Mouse (Mus musculus) limb, embryonic 15.5 days (tissue): ENCODE data around the gene Setd1a. TPM values are rescaled to one million over a fixed set of nuclear protein-coding genes. Genes with fewer than 3 reads are reported as not detected.

ENCODE experiments used
- ATAC-seq: fragments of 200-750 bp; cut with Nextera tagmentation; 2 replicates; pipeline ENCODE4 v1.8.0; 2017; ENCODE audit warnings: low read depth, moderate TSS enrichment; ENCODE audit not compliant: insufficient number of reproducible peaks, low FRiP score, low TSS enrichment
- H3K27ac ChIP-seq: fragments of 300-500 bp; sonication (generic); 2 replicates; pipeline ENCODE4 v1.5.1; 2015; ENCODE audit warnings: moderate library complexity, mild to moderate bottlenecking, inconsistent platforms
- H3K27me3 ChIP-seq: fragments of 300-500 bp; sonication (generic); 2 replicates; pipeline ENCODE4 v1.6.1; 2015; ENCODE audit warnings: inconsistent platforms
- H3K36me3 ChIP-seq: fragments of 300-500 bp; sonication (generic); 2 replicates; pipeline ENCODE4 v1.6.1; 2015; ENCODE audit warnings: inconsistent platforms
- H3K4me1 ChIP-seq: fragments of 300-500 bp; sonication (generic); 2 replicates; pipeline ENCODE4 v1.6.1; 2015; ENCODE audit warnings: inconsistent platforms
- H3K4me2 ChIP-seq: fragments of 300-500 bp; sonication (generic); 2 replicates; pipeline ENCODE4 v1.6.1; 2015; ENCODE audit warnings: mild to moderate bottlenecking, inconsistent platforms
- H3K4me3 ChIP-seq: fragments of 300-500 bp; sonication (generic); 2 replicates; pipeline ENCODE4 v1.5.1; 2015; ENCODE audit warnings: mild to moderate bottlenecking, inconsistent platforms
- H3K9ac ChIP-seq: fragments of 300-500 bp; sonication (generic); 2 replicates; pipeline ENCODE4 v1.6.1; 2015; ENCODE audit warnings: inconsistent platforms
- H3K9me3 ChIP-seq: fragments of 300-500 bp; sonication (generic); 2 replicates; pipeline ENCODE4 v1.6.1; 2016; ENCODE audit warnings: inconsistent platforms
- WGBS: fragments of 180-500 bp; shearing (Covaris S2); methylation state at CpG from one replicate; pipeline ENCODE4 v1.1.7; 2015; 5-methylcytosine and 5-hydroxymethylcytosine counted together
- polyA plus RNA-seq: library from polyadenylated mRNA; unstranded; fragments of >200 nt; fragmentation: Nextera tagmentation; extraction: Ambion mirVana; gene quantifications from 2 replicates; pipeline ENCODE4 v1.2.1, GENCODE M21; 2015

The Setd1a gene
- polyA plus RNA-seq, 1 experiment from 2014 or later: 21.7 TPM

DNA sequence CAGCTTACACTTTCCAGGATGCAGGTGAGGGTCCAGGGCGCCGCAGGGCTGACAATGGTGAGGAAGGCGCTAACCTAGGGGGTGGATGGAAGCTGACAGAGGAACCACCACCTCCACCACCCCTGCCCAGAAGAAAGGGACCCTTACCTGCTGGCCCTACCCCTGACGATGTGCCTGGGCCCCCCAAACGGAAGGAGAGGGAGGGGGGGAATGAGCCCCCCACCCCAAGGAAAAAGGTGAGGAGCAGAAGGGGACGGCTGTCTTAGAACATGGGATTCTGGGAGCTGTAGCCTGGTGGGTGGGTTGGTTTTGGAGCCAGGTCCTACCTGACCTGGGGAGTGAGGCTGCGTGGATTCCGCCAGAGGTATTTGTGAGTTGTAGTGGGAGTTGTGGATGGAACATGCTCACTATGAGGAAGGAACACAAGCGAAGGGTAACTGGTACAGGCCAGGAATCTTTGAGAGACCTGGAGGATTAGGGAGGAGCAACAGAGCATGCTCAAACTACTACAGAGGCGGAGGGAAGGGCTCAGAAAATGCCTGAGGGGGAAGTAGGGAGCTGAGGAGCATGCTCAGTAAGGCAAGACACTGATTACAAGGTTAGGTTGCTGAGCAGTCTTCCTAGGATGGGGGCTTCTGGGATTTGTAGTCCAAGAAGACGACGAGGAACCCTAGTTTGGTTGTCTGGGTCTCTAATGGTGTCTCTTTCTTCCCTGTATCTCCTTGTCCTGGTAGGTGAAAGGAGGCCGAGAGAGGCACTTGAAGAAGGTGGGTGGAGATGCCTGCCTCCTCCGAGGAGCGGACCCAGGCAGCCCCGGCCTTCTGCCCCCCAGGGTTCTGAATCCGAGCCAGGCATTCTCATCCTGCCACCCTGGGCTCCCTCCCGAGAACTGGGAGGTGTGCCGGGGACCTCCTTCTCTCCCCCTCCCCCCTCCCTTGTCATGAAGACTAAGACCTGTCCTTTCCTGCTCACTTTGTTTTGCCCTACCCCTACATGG is 26.0 kb upstream of the Setd1a start:
- WGBS: 75% methylated on average over 19 of the region's 19 CpGs
- Histone ChIP-seq H3K9me3 (no peaks in the 10 kb centered on the region), H3K27ac (peak overlapping the region; percentile 59), H3K36me3 (peaks cover 74% of the 10 kb centered on the region), H3K4me2 (no peak overlapping the region), H3K27me3 (no peaks in the 10 kb centered on the region), H3K4me3 (no peak overlapping the region), H3K9ac (0 out of 2 replicates have a peak overlapping the region, but pooled peaks have one; percentile 5), H3K4me1 (peaks cover 43% of the 10 kb centered on the region)
- no peak for ATAC-seq

DNA sequence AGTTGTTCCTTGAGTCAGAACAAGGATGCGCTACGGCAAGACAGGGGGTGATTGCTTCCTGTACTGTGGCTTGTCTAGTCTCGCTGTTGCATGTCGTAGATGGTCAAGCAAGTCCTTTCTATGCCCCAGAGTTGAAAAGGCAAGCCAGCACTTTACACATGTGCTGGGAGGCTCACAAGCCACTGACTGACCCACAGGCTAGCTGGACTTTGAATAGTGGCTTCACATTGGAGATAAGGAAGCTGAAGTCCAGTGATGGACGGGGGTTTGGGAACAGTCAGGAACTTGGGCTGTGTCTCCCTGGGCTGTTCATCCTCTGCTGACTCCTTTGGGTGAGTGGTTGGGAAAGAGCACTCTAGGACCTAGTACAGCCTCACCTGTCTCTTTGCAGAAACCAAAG is 24.9 kb upstream of the Setd1a start:
- Histone ChIP-seq H3K9ac (no peak overlapping the region), H3K4me3 (no peak overlapping the region), H3K9me3 (no peaks in the 10 kb centered on the region), H3K36me3 (peaks cover 85% of the 10 kb centered on the region), H3K27ac (no peak overlapping the region), H3K27me3 (no peaks in the 10 kb centered on the region), H3K4me1 (peaks cover 54% of the 10 kb centered on the region), H3K4me2 (no peak overlapping the region)
- ATAC-seq: no peak
- 88% methylated on average over 5 of the region's 5 CpGs for WGBS

DNA sequence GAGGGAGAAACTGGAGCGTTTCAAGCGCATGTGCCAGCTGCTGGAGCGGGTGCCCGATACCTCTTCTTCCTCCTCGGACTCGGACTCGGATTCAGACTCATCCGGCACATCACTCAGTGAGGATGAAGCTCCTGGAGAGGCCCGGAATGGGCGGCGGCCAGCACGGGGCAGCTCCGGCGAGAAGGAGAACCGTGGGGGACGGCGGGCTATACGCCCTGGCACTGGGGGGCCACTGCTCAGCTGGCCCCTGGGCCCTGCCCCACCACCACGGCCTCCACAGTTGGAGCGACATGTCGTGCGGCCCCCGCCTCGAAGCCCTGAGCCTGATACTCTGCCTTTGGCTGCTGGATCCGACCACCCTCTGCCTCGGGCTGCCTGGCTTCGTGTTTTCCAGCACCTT is 24.4 kb upstream of the Setd1a start:
- H3K9me3 ChIP-seq: no peaks in the 10 kb centered on the region
- H3K4me2 ChIP-seq: no peak overlapping the region
- no peak overlapping the region for H3K9ac ChIP-seq
- ATAC-seq: no peak
- H3K27ac ChIP-seq: no peak overlapping the region
- H3K4me3 ChIP-seq: no peak overlapping the region
- H3K27me3 ChIP-seq: no peaks in the 10 kb centered on the region
- peaks cover 90% of the 10 kb centered on the region for H3K36me3 ChIP-seq
- WGBS: 95% methylated on average over 27 of the region's 27 CpGs
- peaks cover 57% of the 10 kb centered on the region for H3K4me1 ChIP-seq

DNA sequence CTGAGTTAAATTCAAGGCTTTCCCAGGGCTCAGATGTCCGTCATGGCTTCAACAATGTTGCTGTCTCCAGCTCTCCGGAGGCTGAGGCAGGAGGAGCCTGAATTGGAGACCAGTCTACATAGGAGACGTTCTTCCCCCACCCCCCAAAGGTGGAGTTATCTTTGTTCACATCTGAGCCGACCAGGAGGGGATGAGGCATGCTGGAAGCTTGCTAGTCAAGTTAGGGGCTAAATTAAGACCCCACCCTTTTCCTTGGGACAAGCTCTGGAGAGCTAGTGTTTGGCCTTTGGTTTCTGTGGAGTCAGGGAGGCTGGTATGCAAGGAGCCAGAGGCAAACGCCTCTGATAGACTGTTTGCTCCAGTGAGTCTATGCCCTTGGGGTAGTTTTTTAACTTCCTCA is 23.3 kb upstream of the Setd1a start:
- no peak for ATAC-seq
- no peak overlapping the region for H3K4me3 ChIP-seq
- H3K27me3 ChIP-seq: no peaks in the 10 kb centered on the region
- 0 out of 2 replicates have a peak overlapping the region, but pooled peaks have one; percentile 4 for H3K27ac ChIP-seq
- H3K36me3 ChIP-seq: peaks cover 97% of the 10 kb centered on the region
- H3K9me3 ChIP-seq: no peaks in the 10 kb centered on the region
- H3K4me2 ChIP-seq: no peak overlapping the region
- peaks cover 47% of the 10 kb centered on the region for H3K4me1 ChIP-seq
- no peak overlapping the region for H3K9ac ChIP-seq
- 62% methylated on average over 5 of the region's 5 CpGs for WGBS

DNA sequence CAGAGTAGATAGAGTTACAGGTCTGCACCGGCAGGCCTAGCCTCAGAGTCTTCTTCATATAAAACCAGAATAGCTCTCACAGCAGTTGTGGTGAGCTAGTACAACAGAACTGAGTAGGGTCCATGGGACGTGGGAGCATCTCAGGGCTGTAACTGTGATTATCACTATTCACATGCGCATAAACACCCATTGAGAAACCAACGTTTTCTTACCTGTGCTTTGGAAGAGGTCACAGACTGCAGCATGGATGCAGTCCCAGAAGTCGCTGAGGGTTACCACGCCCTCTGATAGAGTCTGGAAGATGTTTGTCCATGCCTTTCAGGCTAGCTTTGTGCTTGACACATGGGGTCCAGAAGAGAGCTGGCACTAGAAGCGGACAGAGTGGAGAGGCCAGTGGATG is 22.7 kb upstream of the Setd1a start:
- H3K4me2 ChIP-seq: no peak overlapping the region
- no peak overlapping the region for H3K4me3 ChIP-seq
- peaks cover 96% of the 10 kb centered on the region for H3K36me3 ChIP-seq
- WGBS: 84% methylated on average over 7 of the region's 7 CpGs
- H3K27me3 ChIP-seq: no peaks in the 10 kb centered on the region
- no peak for ATAC-seq
- no peak overlapping the region for H3K9ac ChIP-seq
- peaks cover 43% of the 10 kb centered on the region for H3K4me1 ChIP-seq
- H3K9me3 ChIP-seq: no peaks in the 10 kb centered on the region
- no peak overlapping the region for H3K27ac ChIP-seq

DNA sequence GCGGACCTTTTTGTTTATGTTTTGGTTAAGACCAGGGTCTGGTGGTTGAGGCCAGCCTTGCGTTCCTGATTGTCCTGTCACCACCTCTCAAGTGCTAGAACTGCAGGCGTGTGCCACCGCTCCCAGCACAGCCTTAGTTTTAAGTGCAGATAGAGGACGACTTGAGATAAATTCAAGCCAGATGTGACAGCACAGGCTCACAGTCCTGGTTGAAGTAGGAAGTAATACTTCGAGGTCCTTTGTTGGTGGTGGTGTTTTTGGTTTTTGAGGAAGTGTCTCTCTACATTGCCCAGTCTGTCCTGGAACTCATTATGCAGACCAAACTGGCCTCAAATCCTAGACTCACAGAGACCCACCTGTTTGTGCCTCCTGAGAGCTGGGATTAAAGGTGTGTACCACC is 16.8 kb upstream of the Setd1a start:
- Histone ChIP-seq H3K4me1 (peaks cover 30% of the 10 kb centered on the region), H3K27ac (no peak overlapping the region), H3K36me3 (peaks cover 59% of the 10 kb centered on the region), H3K4me3 (no peak overlapping the region), H3K9me3 (no peaks in the 10 kb centered on the region), H3K27me3 (no peaks in the 10 kb centered on the region), H3K9ac (no peak overlapping the region), H3K4me2 (no peak overlapping the region)
- no peak for ATAC-seq
- 20% methylated on average over 6 of the region's 6 CpGs for WGBS

DNA sequence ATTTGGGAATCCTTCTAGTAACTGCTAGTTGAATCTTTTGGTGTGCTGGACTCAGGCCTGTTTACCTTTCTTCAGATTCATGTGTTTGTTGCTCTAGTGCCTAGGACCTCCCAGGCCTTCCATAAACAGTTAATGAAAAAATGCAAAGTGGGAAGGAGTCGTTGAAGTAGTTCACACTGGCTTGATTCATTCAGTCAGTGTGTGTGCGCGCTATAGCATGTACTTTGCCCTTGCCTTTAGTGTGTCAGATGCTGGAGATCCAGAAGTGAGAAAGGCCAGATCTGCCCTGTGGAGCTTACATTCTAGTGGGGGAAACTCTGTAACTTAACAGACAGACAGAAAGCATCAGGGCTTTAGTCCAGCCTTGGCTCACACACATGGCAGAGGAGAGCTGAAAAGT is 16.0 kb upstream of the Setd1a start:
- H3K36me3 ChIP-seq: peaks cover 58% of the 10 kb centered on the region
- no peak overlapping the region for H3K4me3 ChIP-seq
- H3K9ac ChIP-seq: no peak overlapping the region
- H3K27ac ChIP-seq: peak overlapping the region; percentile 40; the same call in 1 of the 2 replicates
- ATAC-seq: no peak
- H3K4me2 ChIP-seq: no peak overlapping the region
- H3K27me3 ChIP-seq: no peaks in the 10 kb centered on the region
- H3K9me3 ChIP-seq: no peaks in the 10 kb centered on the region
- 68% methylated on average over 3 of the region's 3 CpGs for WGBS
- H3K4me1 ChIP-seq: peaks cover 23% of the 10 kb centered on the region

DNA sequence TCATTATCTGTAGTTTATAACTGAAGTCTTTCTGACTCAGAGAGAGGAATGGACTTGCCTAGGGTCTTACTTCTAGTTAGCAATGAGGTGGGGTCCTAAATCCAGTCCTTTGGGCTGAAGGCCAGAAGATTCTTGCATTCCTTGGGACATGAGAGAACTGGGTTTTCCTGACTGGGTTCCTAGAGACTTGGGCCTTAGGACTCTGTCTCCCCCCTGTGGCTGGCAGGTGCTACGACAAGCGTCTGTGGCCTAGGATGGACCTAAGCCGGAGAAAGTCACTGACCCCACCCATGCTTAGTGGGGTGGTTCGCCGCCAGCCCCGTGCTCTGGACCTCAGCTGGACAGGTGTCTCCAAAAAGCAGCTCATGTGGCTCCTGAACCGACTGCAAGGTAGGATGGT is 15.4 kb upstream of the Setd1a start:
- Histone ChIP-seq H3K27me3 (no peaks in the 10 kb centered on the region), H3K27ac (no peak overlapping the region), H3K9ac (no peak overlapping the region), H3K4me1 (peaks cover 18% of the 10 kb centered on the region), H3K4me3 (no peak overlapping the region), H3K4me2 (no peak overlapping the region), H3K36me3 (peaks cover 58% of the 10 kb centered on the region), H3K9me3 (no peaks in the 10 kb centered on the region)
- ATAC-seq: no peak
- 31% methylated on average over 7 of the region's 7 CpGs for WGBS

DNA sequence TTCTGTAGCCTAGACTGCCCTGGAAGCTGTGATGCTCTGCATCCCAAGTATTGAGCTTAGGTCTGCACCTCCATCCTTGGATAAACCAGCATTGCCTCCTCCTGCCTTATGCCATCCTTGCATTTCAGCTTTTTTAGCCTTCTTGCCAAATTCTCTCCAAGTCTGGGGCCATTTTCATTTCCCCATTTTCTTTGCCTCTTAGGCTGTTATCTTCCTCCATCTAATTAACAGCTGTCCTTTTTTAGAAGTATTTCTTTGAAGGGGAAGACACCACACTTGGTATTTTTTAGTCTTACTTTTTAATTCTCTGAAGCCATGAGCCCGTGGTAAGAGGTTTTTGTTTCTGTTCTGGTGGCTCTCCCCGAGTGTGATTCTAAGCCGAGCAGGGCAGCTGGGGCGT is 12.8 kb upstream of the Setd1a start:
- 91% methylated on average over 4 of the region's 4 CpGs for WGBS
- Histone ChIP-seq H3K4me2 (no peak overlapping the region), H3K9me3 (no peaks in the 10 kb centered on the region), H3K36me3 (peaks cover 53% of the 10 kb centered on the region), H3K4me1 (peaks cover 16% of the 10 kb centered on the region), H3K4me3 (no peak overlapping the region), H3K27ac (no peak overlapping the region), H3K27me3 (no peaks in the 10 kb centered on the region), H3K9ac (no peak overlapping the region)
- ATAC-seq: no peak

DNA sequence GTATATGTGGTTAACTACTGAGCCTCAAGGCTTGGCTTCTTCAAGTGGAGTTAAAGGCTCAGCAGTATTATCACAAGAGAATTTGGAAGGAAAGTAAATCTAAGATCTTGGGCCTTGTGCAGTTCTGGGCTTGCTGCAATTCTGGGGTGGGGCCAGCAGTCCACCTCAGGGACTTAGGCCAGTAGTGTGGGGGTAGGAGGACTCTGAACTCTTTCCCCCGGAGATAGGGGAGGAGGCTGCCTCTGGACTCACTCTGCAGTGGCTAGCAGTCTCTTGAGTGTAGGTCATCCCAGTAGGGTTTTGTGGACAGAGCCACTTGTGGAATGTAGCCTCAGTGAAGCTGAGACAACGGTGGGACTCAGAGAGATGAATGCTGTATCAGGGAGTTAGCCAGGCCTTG is 10.7 kb upstream of the Setd1a start:
- H3K4me1 ChIP-seq: peaks cover 21% of the 10 kb centered on the region
- ATAC-seq: no peak
- no peak overlapping the region for H3K4me2 ChIP-seq
- H3K36me3 ChIP-seq: peaks cover 53% of the 10 kb centered on the region
- WGBS: 86% methylated on average over 2 of the region's 2 CpGs
- H3K27ac ChIP-seq: no peak overlapping the region
- H3K9ac ChIP-seq: no peak overlapping the region
- H3K4me3 ChIP-seq: no peak overlapping the region
- H3K9me3 ChIP-seq: no peaks in the 10 kb centered on the region
- no peaks in the 10 kb centered on the region for H3K27me3 ChIP-seq

DNA sequence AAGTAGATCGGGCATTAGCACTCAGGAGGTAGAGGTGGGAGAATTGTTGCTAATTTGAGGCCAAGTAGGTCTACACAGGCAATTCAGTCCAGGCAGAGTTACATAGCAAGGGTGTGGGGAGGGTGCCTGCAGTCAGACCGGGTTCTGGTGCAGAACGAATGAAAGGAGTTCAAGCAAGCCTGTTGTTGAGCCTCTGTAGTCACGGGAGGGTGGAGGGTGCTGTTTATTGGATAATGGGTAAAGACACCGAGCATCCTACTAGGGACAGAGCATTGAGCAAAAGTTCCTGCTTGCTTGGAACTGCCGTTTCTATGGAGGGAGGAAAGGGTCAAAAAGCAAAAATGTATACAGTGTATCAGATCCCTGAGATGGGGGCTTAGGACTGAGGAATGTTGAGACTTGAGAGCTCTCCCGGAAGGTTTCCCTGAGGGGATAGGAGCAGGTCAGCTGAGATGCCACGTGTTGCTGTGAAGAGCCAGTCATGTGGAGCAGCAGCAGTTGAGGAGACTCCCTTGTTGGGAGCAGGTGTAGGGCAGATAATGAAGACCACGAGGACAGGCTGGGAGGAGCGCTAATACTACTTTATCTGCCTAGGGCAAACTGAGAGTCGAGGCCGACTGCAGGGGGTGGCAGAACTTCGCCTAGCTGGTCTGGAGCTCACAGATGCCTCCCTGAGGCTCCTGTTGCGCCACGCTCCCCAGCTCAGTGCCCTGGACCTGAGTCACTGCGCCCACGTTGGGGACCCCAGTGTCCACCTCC is 9.4 kb upstream of the Setd1a start:
- no peaks in the 10 kb centered on the region for H3K27me3 ChIP-seq
- peaks cover 26% of the 10 kb centered on the region for H3K4me1 ChIP-seq
- no peak overlapping the region for H3K4me3 ChIP-seq
- H3K36me3 ChIP-seq: peaks cover 53% of the 10 kb centered on the region
- H3K4me2 ChIP-seq: no peak overlapping the region
- no peak for ATAC-seq
- 74% methylated on average over 17 of the region's 17 CpGs for WGBS
- peak overlapping the region; percentile 47; the same call in 1 of the 2 replicates for H3K27ac ChIP-seq
- H3K9ac ChIP-seq: no peak overlapping the region
- H3K9me3 ChIP-seq: no peaks in the 10 kb centered on the region
